Mouse (Mus musculus) embryonic fibroblast, embryonic 13.5 days (primary cell): ENCODE results near the gene Ube2d1.

ENCODE experiments used
- CTCF ChIP-seq: IDR thresholded peaks from 2 replicates; pipeline ENCODE4 v1.5.1; 2011; ENCODE audit warnings: mild to moderate bottlenecking, control low read depth, low read length, moderate library complexity, borderline replicate concordance; ENCODE audit not compliant: insufficient read depth
- POLR2A ChIP-seq: IDR thresholded peaks from 2 replicates; pipeline ENCODE4 v1.6.1; 2011; ENCODE audit warnings: low read depth, mild to moderate bottlenecking, control low read depth, low read length, moderate library complexity

GRCm38 (mm10) chr10:71252421-71252820 is 32.6 kb downstream of the Ube2d1 start:
- TF ChIP-seq CTCF: no peak
- no peak for TF ChIP-seq POLR2A
